Mouse (Mus musculus) Muller cell, postnatal 12 days (primary cell): ENCODE results near the gene Nsdhl.
A peak's percentile ranks its signal among the peaks of the same experiment; 100 is the strongest.

Experiments used
- DNase-seq: peaks from one replicate; pipeline ENCODE4 v3.0.0-alpha.2; 2015; ENCODE audit errors: inconsistent ontology term

Nsdhl gene

DNA sequence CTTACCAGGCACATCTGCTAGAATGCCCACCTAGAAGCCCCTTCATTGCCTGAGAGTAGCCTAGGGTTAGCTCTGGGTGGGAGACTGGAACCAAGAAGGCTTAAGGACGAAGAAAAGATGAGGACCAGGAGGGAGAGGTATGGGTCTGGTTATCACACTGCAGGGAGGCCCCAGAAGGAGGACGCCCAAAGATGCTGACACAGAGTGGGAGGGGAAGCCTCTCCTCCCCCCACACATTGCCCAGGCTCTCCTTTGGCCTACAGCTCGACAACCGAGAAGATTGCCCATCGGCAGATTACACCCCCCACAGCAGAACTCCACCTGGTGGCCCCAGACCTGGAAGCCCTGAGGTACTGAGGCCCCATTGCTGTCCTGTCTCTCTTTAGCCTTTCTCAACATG lies 84.8 kb downstream of the Nsdhl start:
- DNase-seq, result no peak

DNA sequence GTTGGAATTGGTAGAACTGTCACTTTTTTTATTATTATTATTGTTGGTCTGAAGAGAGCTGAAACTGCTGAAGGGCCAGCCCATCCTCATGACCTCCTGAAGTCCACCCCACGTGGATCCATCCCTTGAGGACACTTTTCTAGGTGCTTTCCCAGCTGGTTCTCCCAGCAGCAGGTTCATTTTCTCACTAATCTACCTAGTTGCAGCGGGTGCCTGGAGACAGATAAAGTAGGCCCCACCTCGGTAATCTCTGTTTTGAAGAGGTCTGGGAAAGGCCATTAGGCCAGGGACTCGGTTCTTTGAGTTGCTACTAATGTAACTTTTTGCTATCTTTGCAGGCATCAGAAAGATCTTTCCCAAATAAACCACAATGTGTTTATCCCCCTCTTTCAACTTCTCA lies 87.3 kb downstream of the Nsdhl start:
- no peak for DNase-seq

GRCm38 (mm10) chrX:73007597-73008479 lies 89.5 kb downstream of the Nsdhl start:
- peak; percentile 85 for DNase-seq
